20 mouse cellular contexts compared by ENCODE assay signal in genomic region chr11:70724706-70725105, GRCm38 (mm10). TPM values are rescaled to one million over a fixed set of nuclear protein-coding genes. Genes with fewer than 3 reads are reported as not detected.
A peak's percentile ranks its signal among the peaks of the same experiment; 100 is the strongest.
DNase-seq lines count a peak whose midpoint lies in the region; ATAC-seq lines count a peak whose summit lies in the region.
"Had no signal": no experiment of that assay in that cellular context is flagged by ENCODE, and none has a peak within 500 bp of the region (broad histone marks: within the 10 kb centered on the region; RNA-seq: fewer than 3 reads in every experiment).

No protein-coding gene starts in this region.

- peaks cover 96% of the 10 kb centered on the region for H3K36me3 ChIP-seq in kidney, embryonic 15.5 days
- H3K36me3 ChIP-seq in midbrain, embryonic 15.5 days (replicated peaks), result peaks cover 64% of the 10 kb centered on the region

- no peak for ATAC-seq in kidney, embryonic 15.5 days (replicated peaks; ENCODE audit: low FRiP score)
- ATAC-seq in midbrain, embryonic 15.5 days (replicated peaks), result no peak
- ATAC-seq: forebrain, embryonic 13.5 days; forebrain, embryonic 15.5 days had no signal

- no peak overlapping the region for H3K4me3 ChIP-seq in kidney, embryonic 15.5 days (replicated peaks)
- no peak overlapping the region for H3K4me3 ChIP-seq in midbrain, embryonic 15.5 days
- H3K4me3 ChIP-seq: embryonic facial prominence, embryonic 10.5 days; embryonic facial prominence, embryonic 12.5 days; forebrain, embryonic 13.5 days; forebrain, embryonic 15.5 days had no signal

- no peak overlapping the region for H3K27ac ChIP-seq in kidney, embryonic 15.5 days
- H3K27ac ChIP-seq in midbrain, embryonic 15.5 days, result no peak overlapping the region
- H3K27ac ChIP-seq: embryonic facial prominence, embryonic 10.5 days; embryonic facial prominence, embryonic 12.5 days; forebrain, embryonic 13.5 days; forebrain, embryonic 15.5 days had no signal

- no peaks in the 10 kb centered on the region for H3K9me3 ChIP-seq in kidney, embryonic 15.5 days (replicated peaks)
- H3K9me3 ChIP-seq in midbrain, embryonic 15.5 days, result no peaks in the 10 kb centered on the region
- H3K9me3 ChIP-seq: embryonic facial prominence, embryonic 10.5 days; embryonic facial prominence, embryonic 12.5 days; forebrain, embryonic 13.5 days; forebrain, embryonic 15.5 days had no signal

- H3K27me3 ChIP-seq in kidney, embryonic 15.5 days, result no peaks in the 10 kb centered on the region
- no peaks in the 10 kb centered on the region for H3K27me3 ChIP-seq in midbrain, embryonic 15.5 days (replicated peaks)
- H3K27me3 ChIP-seq: embryonic facial prominence, embryonic 12.5 days; forebrain, embryonic 13.5 days; forebrain, embryonic 15.5 days had no signal

- WGBS in kidney, embryonic 15.5 days, result 83% methylated on average over 9 of the region's 9 CpGs
- WGBS in midbrain, embryonic 15.5 days, result 95% methylated on average over 9 of the region's 9 CpGs

- H3K4me2 ChIP-seq in kidney, embryonic 15.5 days, result no peak overlapping the region
- no peak overlapping the region for H3K4me2 ChIP-seq in midbrain, embryonic 15.5 days
- H3K4me2 ChIP-seq: embryonic facial prominence, embryonic 12.5 days; forebrain, embryonic 13.5 days; forebrain, embryonic 15.5 days had no signal

- H3K9ac ChIP-seq in kidney, embryonic 15.5 days, result no peak overlapping the region
- H3K9ac ChIP-seq in midbrain, embryonic 15.5 days, result no peak overlapping the region
- H3K9ac ChIP-seq: embryonic facial prominence, embryonic 12.5 days; forebrain, embryonic 13.5 days; forebrain, embryonic 15.5 days had no signal

- DNase-seq in kidney, adult 18-20 months, result peak; percentile 30
- peak; percentile 31 to 77 for DNase-seq in kidney, adult 8-10 months
- no peak for DNase-seq in kidney, postnatal 10 days
- peak; percentile 50 for DNase-seq in kidney, postnatal 14 days
- DNase-seq in kidney, postnatal 25 days, result peak; percentile 49 to 62
- DNase-seq in frontal cortex, adult 2 months (ENCODE audit: extremely low spot score in 1 of 2, low spot score in 1 of 2), result no peak
- DNase-seq: adrenal gland, adult 2 months; adrenal gland, postnatal 10 days; adrenal gland, postnatal 25 days; cerebellum, adult 11-12 months; cerebellum, adult 2 months; cerebellum, adult 9-10 months; cerebellum, postnatal 10 days; cerebellum, postnatal 25 days had no signal

- H3K4me1 ChIP-seq in kidney, embryonic 15.5 days, result no peaks in the 10 kb centered on the region
- H3K4me1 ChIP-seq in midbrain, embryonic 15.5 days, result no peaks in the 10 kb centered on the region
- H3K4me1 ChIP-seq: embryonic facial prominence, embryonic 10.5 days; embryonic facial prominence, embryonic 12.5 days; forebrain, embryonic 13.5 days; forebrain, embryonic 15.5 days had no signal

RNA-seq across cellular contexts. Expression of gene Kif1c, which starts 24.4 kb away (rescaled TPM):
- polyA plus RNA-seq in kidney, embryonic 15.5 days (2015; fragmentation: Nextera tagmentation; extraction: Ambion mirVana), result 3.5 and 3.6 TPM in 2 replicates
- 1.9 TPM in 2 replicates for polyA plus RNA-seq in midbrain, embryonic 15.5 days (2015; fragmentation: Nextera tagmentation; extraction: Ambion mirVana)
- 45.2 and 48.5 TPM in 2 replicates for polyA plus RNA-seq in frontal cortex, adult 2 months (2012; rRNA removed)

RNA-seq across cellular contexts. Expression of gene Inca1, which starts 24.8 kb away (rescaled TPM):
- 1.2 and 2.3 TPM in 2 replicates for polyA plus RNA-seq in kidney, embryonic 15.5 days (2015; fragmentation: Nextera tagmentation; extraction: Ambion mirVana)
- 1.0 and 1.7 TPM in 2 replicates for polyA plus RNA-seq in midbrain, embryonic 15.5 days (2015; fragmentation: Nextera tagmentation; extraction: Ambion mirVana)
- 3.5 and 3.9 TPM in 2 replicates for polyA plus RNA-seq in frontal cortex, adult 2 months (2012; rRNA removed)

RNA-seq across cellular contexts. Expression of gene Camta2, which starts 36.8 kb away (rescaled TPM):
- polyA plus RNA-seq in kidney, embryonic 15.5 days (2015; fragmentation: Nextera tagmentation; extraction: Ambion mirVana), result 12.8 and 14.1 TPM in 2 replicates
- 23.5 and 25.0 TPM in 2 replicates for polyA plus RNA-seq in midbrain, embryonic 15.5 days (2015; fragmentation: Nextera tagmentation; extraction: Ambion mirVana)
- 95.6 and 121 TPM in 2 replicates for polyA plus RNA-seq in frontal cortex, adult 2 months (2012; rRNA removed)

RNA-seq across cellular contexts. Expression of gene Zfp3, which starts 39.3 kb away (rescaled TPM):
- 6.8 and 8.1 TPM in 2 replicates for polyA plus RNA-seq in kidney, embryonic 15.5 days (2015; fragmentation: Nextera tagmentation; extraction: Ambion mirVana)
- polyA plus RNA-seq in midbrain, embryonic 15.5 days (2015; fragmentation: Nextera tagmentation; extraction: Ambion mirVana), result 16.7 and 16.8 TPM in 2 replicates
- 8.7 and 9.8 TPM in 2 replicates for polyA plus RNA-seq in frontal cortex, adult 2 months (2012; rRNA removed)

RNA-seq across cellular contexts. Expression of gene Spag7, which starts 55.5 kb away (rescaled TPM):
- 181 and 202 TPM in 2 replicates for polyA plus RNA-seq in kidney, embryonic 15.5 days (2015; fragmentation: Nextera tagmentation; extraction: Ambion mirVana)
- 171 and 173 TPM in 2 replicates for polyA plus RNA-seq in midbrain, embryonic 15.5 days (2015; fragmentation: Nextera tagmentation; extraction: Ambion mirVana)
- 93.4 and 104 TPM in 2 replicates for polyA plus RNA-seq in frontal cortex, adult 2 months (2012; rRNA removed)

Comparison
In these comparisons a context has a peak if more than half of its experiments do, and no peak if none do; other contexts are left out.
1. DNase-seq: peak in kidney, adult 18-20 months (single experiment), kidney, adult 8-10 months (2 of 2), kidney, postnatal 14 days (single experiment) and kidney, postnatal 25 days (2 of 2); none in kidney, postnatal 10 days (single experiment) and frontal cortex, adult 2 months (0 of 2).